ENCODE assay signal across 10 mouse cellular contexts in genomic region chr7:98483268-98483607, GRCm38 (mm10). TPM values are rescaled to one million over a fixed set of nuclear protein-coding genes. Genes with fewer than 3 reads are reported as not detected.
A peak's percentile ranks its signal among the peaks of the same experiment; 100 is the strongest.
DNase-seq lines count a peak whose midpoint lies in the region; ATAC-seq and TF ChIP-seq lines count a peak whose summit lies in the region.
"Had no signal": no experiment of that assay in that cellular context is flagged by ENCODE, and none has a peak within 500 bp of the region (broad histone marks: within the 10 kb centered on the region; RNA-seq: fewer than 3 reads in every experiment).

No protein-coding gene starts in this region.

- TF ChIP-seq CTCF in forebrain, postnatal 0 days (IDR thresholded peaks at IDR 0.05; ENCODE audit: low read depth) = no peak
- TF ChIP-seq CTCF in left cerebral cortex, adult 2 months (IDR thresholded peaks at IDR 0.05) = no peak

- no peak overlapping the region for H3K4me2 ChIP-seq in forebrain, postnatal 0 days (ENCODE audit: low read depth)
- H3K4me2 ChIP-seq in embryonic facial prominence, embryonic 13.5 days = peak overlapping the region; percentile 7; the same call in 1 of the 2 replicates
- no peak overlapping the region for H3K4me2 ChIP-seq in limb, embryonic 15.5 days
- H3K4me2 ChIP-seq: embryonic facial prominence, embryonic 12.5 days had no signal

- peaks cover 20% of the 10 kb centered on the region for H3K4me1 ChIP-seq in forebrain, embryonic 10.5 days
- H3K4me1 ChIP-seq in forebrain, postnatal 0 days (ENCODE audit: insufficient read depth) = no peaks in the 10 kb centered on the region
- peaks cover 44% of the 10 kb centered on the region for H3K4me1 ChIP-seq in embryonic facial prominence, embryonic 13.5 days
- H3K4me1 ChIP-seq in limb, embryonic 15.5 days = peaks cover 30% of the 10 kb centered on the region

- no peaks in the 10 kb centered on the region for H3K36me3 ChIP-seq in forebrain, embryonic 10.5 days (replicated peaks)
- H3K36me3 ChIP-seq in forebrain, postnatal 0 days (ENCODE audit: insufficient read depth) = no peaks in the 10 kb centered on the region
- H3K36me3 ChIP-seq in embryonic facial prominence, embryonic 13.5 days = no peaks in the 10 kb centered on the region
- H3K36me3 ChIP-seq in limb, embryonic 15.5 days = no peaks in the 10 kb centered on the region
- H3K36me3 ChIP-seq: embryonic facial prominence, embryonic 12.5 days had no signal

- no peak overlapping the region for H3K4me3 ChIP-seq in forebrain, embryonic 10.5 days
- no peak overlapping the region for H3K4me3 ChIP-seq in forebrain, postnatal 0 days (ENCODE audit: low read depth, low read length)
- H3K4me3 ChIP-seq in left cerebral cortex, adult 2 months = no peak overlapping the region
- no peak overlapping the region for H3K4me3 ChIP-seq in embryonic facial prominence, embryonic 13.5 days
- no peak overlapping the region for H3K4me3 ChIP-seq in limb, embryonic 15.5 days
- H3K4me3 ChIP-seq: embryonic facial prominence, embryonic 12.5 days had no signal

- no peak for ATAC-seq in forebrain, postnatal 0 days
- ATAC-seq in embryonic facial prominence, embryonic 13.5 days (ENCODE audit: insufficient number of reproducible peaks, insufficient read depth, low FRiP score, low TSS enrichment, low read depth) = no peak
- no peak for ATAC-seq in limb, embryonic 15.5 days (ENCODE audit: insufficient number of reproducible peaks, low FRiP score, low TSS enrichment, low read depth)
- no peak for ATAC-seq in inflammation-experienced regulatory T-cells, adult 6 months

- WGBS in forebrain, embryonic 10.5 days = 38% methylated on average over 8 of the region's 8 CpGs
- WGBS in forebrain, postnatal 0 days = 50% methylated on average over 8 of the region's 8 CpGs
- WGBS in embryonic facial prominence, embryonic 13.5 days = 29% methylated on average over 8 of the region's 8 CpGs
- WGBS in limb, embryonic 15.5 days = 32% methylated on average over 8 of the region's 8 CpGs

- H3K9me3 ChIP-seq in forebrain, embryonic 10.5 days = no peaks in the 10 kb centered on the region
- no peaks in the 10 kb centered on the region for H3K9me3 ChIP-seq in forebrain, postnatal 0 days (ENCODE audit: low read length)
- no peaks in the 10 kb centered on the region for H3K9me3 ChIP-seq in embryonic facial prominence, embryonic 13.5 days
- H3K9me3 ChIP-seq in limb, embryonic 15.5 days = no peaks in the 10 kb centered on the region
- H3K9me3 ChIP-seq: embryonic facial prominence, embryonic 12.5 days had no signal

- DNase-seq in forebrain, embryonic 10.5 days (ENCODE audit: extremely low spot score, low spot score) = no peak
- DNase-seq in forebrain, postnatal 0 days = no peak
- no peak for DNase-seq in left cerebral cortex, adult 2 months (ENCODE audit: extremely low spot score in 1 of 2, low spot score in 2 of 2)
- no peak for DNase-seq in left cerebral cortex, postnatal 4 days
- no peak for DNase-seq in retina, embryonic 14.5 days (ENCODE audit: low spot score)

- H3K27me3 ChIP-seq in forebrain, embryonic 10.5 days (ENCODE audit: poor library complexity, severe bottlenecking) = peaks cover 33% of the 10 kb centered on the region
- no peaks in the 10 kb centered on the region for H3K27me3 ChIP-seq in forebrain, postnatal 0 days (ENCODE audit: insufficient read depth, low read length)
- H3K27me3 ChIP-seq in embryonic facial prominence, embryonic 13.5 days = peaks cover 6% of the 10 kb centered on the region; the same call in 1 of the 2 replicates
- peaks cover 13% of the 10 kb centered on the region for H3K27me3 ChIP-seq in limb, embryonic 15.5 days

- no peak overlapping the region for H3K9ac ChIP-seq in forebrain, postnatal 0 days
- peak overlapping the region; percentile 54 for H3K9ac ChIP-seq in embryonic facial prominence, embryonic 13.5 days
- H3K9ac ChIP-seq in limb, embryonic 15.5 days = no peak overlapping the region
- H3K9ac ChIP-seq: embryonic facial prominence, embryonic 12.5 days had no signal

- intact Hi-C loops in left cerebral cortex, adult 2 months (cut with DNase I) = loop anchor here (2.0 to 5.0 kb wide), 2 partner anchors 174 to 214 kb away; partner anchors contain the start of gene Emsy
- intact Hi-C loops in left cerebral cortex, postnatal 4 days (cut with DNase I) = loop anchor here (5.0 to 10.0 kb wide), 4 partner anchors 104 to 592 kb away; partner anchors contain the start of gene Wnt11

- 0 out of 2 replicates have a peak overlapping the region, but pooled peaks have one; percentile 13 for H3K27ac ChIP-seq in forebrain, embryonic 10.5 days
- no peak overlapping the region for H3K27ac ChIP-seq in forebrain, postnatal 0 days (ENCODE audit: low read depth, low read length)
- peak overlapping the region; percentile 1; the same call in 1 of the 2 replicates for H3K27ac ChIP-seq in left cerebral cortex, adult 2 months
- H3K27ac ChIP-seq in embryonic facial prominence, embryonic 13.5 days = peak overlapping the region; percentile 69; the same call in 1 of the 2 replicates
- peak overlapping the region; percentile 70 for H3K27ac ChIP-seq in limb, embryonic 15.5 days
- H3K27ac ChIP-seq: macrophage had no signal

RNA-seq across cellular contexts. Expression of gene Lrrc32, which starts 5.8 kb away (rescaled TPM):
- 4.7 and 4.8 TPM in 2 replicates for polyA plus RNA-seq in forebrain, embryonic 10.5 days (2016; fragmentation: Nextera tagmentation; extraction: Ambion mirVana)
- 3.3 and 6.0 TPM in 2 replicates for total RNA-seq in forebrain, postnatal 0 days (2014; rRNA removed)
- polyA plus RNA-seq in forebrain, postnatal 0 days (2015; fragmentation: Nextera tagmentation; extraction: Ambion mirVana) = 3.4 and 4.2 TPM in 2 replicates
- total RNA-seq in left cerebral cortex, adult 2 months (2021) = 1 to 10 TPM; 5.0 to 8.0 TPM
- 1 to 10 TPM; 6.4 to 7.6 TPM for total RNA-seq in left cerebral cortex, postnatal 4 days (2021)
- 3.9 and 4.0 TPM in 2 replicates for polyA plus RNA-seq in embryonic facial prominence, embryonic 13.5 days (2015; fragmentation: Nextera tagmentation; extraction: Ambion mirVana)
- 8.4 and 8.8 TPM in 2 replicates for polyA plus RNA-seq in limb, embryonic 15.5 days (2015; fragmentation: Nextera tagmentation; extraction: Ambion mirVana)
- 10 to 100 TPM; 13.6 to 50.0 (median 44.7) TPM for polyA plus RNA-seq in inflammation-experienced regulatory T-cells, adult 6 months (2017; shearing (Covaris generic))

RNA-seq across cellular contexts. Expression of gene Gucy2d, which starts 43.0 kb away (rescaled TPM):
- polyA plus RNA-seq in forebrain, embryonic 10.5 days (2016; fragmentation: Nextera tagmentation; extraction: Ambion mirVana) = not detected in 2 replicates
- total RNA-seq in forebrain, postnatal 0 days (2014; rRNA removed) = not detected in 2 replicates
- polyA plus RNA-seq in forebrain, postnatal 0 days (2015; fragmentation: Nextera tagmentation; extraction: Ambion mirVana) = not detected in 2 replicates
- total RNA-seq in left cerebral cortex, adult 2 months (2021) = not detected
- total RNA-seq in left cerebral cortex, postnatal 4 days (2021) = under 1 TPM in 1 of 2 experiments, not detected in 1; 0.24 TPM
- polyA plus RNA-seq in embryonic facial prominence, embryonic 13.5 days (2015; fragmentation: Nextera tagmentation; extraction: Ambion mirVana) = not detected in 2 replicates
- polyA plus RNA-seq in limb, embryonic 15.5 days (2015; fragmentation: Nextera tagmentation; extraction: Ambion mirVana) = not detected in 2 replicates
- not detected for polyA plus RNA-seq in inflammation-experienced regulatory T-cells, adult 6 months (2017; shearing (Covaris generic))
- polyA plus RNA-seq: macrophage had no signal
